9 mouse cellular contexts compared by ENCODE assay signal in genomic region chr4:80866065-80866464, GRCm38 (mm10). TPM values are rescaled to one million over a fixed set of nuclear protein-coding genes. Genes with fewer than 3 reads are reported as not detected.
A peak's percentile ranks its signal among the peaks of the same experiment; 100 is the strongest.
DNase-seq lines count a peak whose midpoint lies in the region; ATAC-seq and TF ChIP-seq lines count a peak whose summit lies in the region.
"Had no signal": no experiment of that assay in that cellular context is flagged by ENCODE, and none has a peak within 500 bp of the region (broad histone marks: within the 10 kb centered on the region; RNA-seq: fewer than 3 reads in every experiment).

No protein-coding gene starts in this region.

- no peak for TF ChIP-seq POLR2A in cerebellum, adult 2 months (IDR thresholded peaks at IDR 0.05; ENCODE audit: borderline replicate concordance, insufficient read depth, low read length)

- H3K9me3 ChIP-seq in liver, postnatal 0 days (ENCODE audit: low read length) = no peaks in the 10 kb centered on the region
- H3K9me3 ChIP-seq in liver, embryonic 12.5 days (replicated peaks) = no peaks in the 10 kb centered on the region
- no peaks in the 10 kb centered on the region for H3K9me3 ChIP-seq in midbrain, embryonic 14.5 days (ENCODE audit: control insufficient read depth, low read length)
- H3K9me3 ChIP-seq: embryonic facial prominence, embryonic 12.5 days had no signal

- WGBS in cerebellum, adult 2 months = 37% methylated on average over 5 of the region's 5 CpGs
- WGBS in liver, postnatal 0 days (ENCODE audit: insufficient replicate concordance) = 27% methylated on average over 5 of the region's 5 CpGs
- WGBS in liver, embryonic 12.5 days (ENCODE audit: insufficient replicate concordance) = 22% methylated on average over 5 of the region's 5 CpGs
- 25% methylated on average over 5 of the region's 5 CpGs for WGBS in midbrain, embryonic 14.5 days

- DNase-seq in cerebellum, adult 2 months = peak in 1 of 2 experiments; percentile 14
- no peak for DNase-seq in cerebellum, adult 9-11 months
- DNase-seq in liver, postnatal 0 days = no peak
- peak; percentile 21 for DNase-seq in forelimb bud, embryonic 11.5 days (ENCODE audit: low read depth, low spot score)
- DNase-seq in midbrain, embryonic 14.5 days = peak; percentile 84
- DNase-seq in thymus, adult 18-20 months = no peak
- no peak for DNase-seq in thymus, postnatal 0 days (ENCODE audit: low spot score)

- H3K4me3 ChIP-seq in cerebellum, adult 2 months (replicated peaks; ENCODE audit: insufficient read depth, low read depth, low read length) = no peak overlapping the region
- no peak overlapping the region for H3K4me3 ChIP-seq in liver, postnatal 0 days (ENCODE audit: low read depth, low read length)
- H3K4me3 ChIP-seq in liver, embryonic 12.5 days = no peak overlapping the region
- no peak overlapping the region for H3K4me3 ChIP-seq in midbrain, embryonic 14.5 days (replicated peaks; ENCODE audit: low read depth, low read length)
- H3K4me3 ChIP-seq: embryonic facial prominence, embryonic 12.5 days had no signal

- no peaks in the 10 kb centered on the region for H3K4me1 ChIP-seq in cerebellum, adult 2 months (ENCODE audit: control insufficient read depth, insufficient read depth, low read length)
- H3K4me1 ChIP-seq in liver, postnatal 0 days (ENCODE audit: insufficient read depth) = no peaks in the 10 kb centered on the region
- H3K4me1 ChIP-seq in liver, embryonic 12.5 days = peaks cover 4% of the 10 kb centered on the region; the same call in 1 of the 2 replicates
- H3K4me1 ChIP-seq in midbrain, embryonic 14.5 days (ENCODE audit: control insufficient read depth, insufficient read depth, low read length) = no peaks in the 10 kb centered on the region
- H3K4me1 ChIP-seq: embryonic facial prominence, embryonic 12.5 days had no signal

- no peak overlapping the region for H3K27ac ChIP-seq in cerebellum, adult 2 months (ENCODE audit: insufficient read depth, low read length)
- H3K27ac ChIP-seq in liver, postnatal 0 days (ENCODE audit: low read depth) = no peak overlapping the region
- no peak overlapping the region for H3K27ac ChIP-seq in liver, embryonic 12.5 days
- H3K27ac ChIP-seq in midbrain, embryonic 14.5 days (replicated peaks; ENCODE audit: low read depth, low read length) = no peak overlapping the region
- H3K27ac ChIP-seq: embryonic facial prominence, embryonic 12.5 days had no signal

- no peaks in the 10 kb centered on the region for H3K27me3 ChIP-seq in cerebellum, adult 2 months (ENCODE audit: control insufficient read depth, insufficient read depth, low read length)
- no peaks in the 10 kb centered on the region for H3K27me3 ChIP-seq in liver, postnatal 0 days (ENCODE audit: insufficient read depth, low read length)
- no peaks in the 10 kb centered on the region for H3K27me3 ChIP-seq in liver, embryonic 12.5 days (replicated peaks)
- H3K27me3 ChIP-seq in midbrain, embryonic 14.5 days (ENCODE audit: control insufficient read depth, insufficient read depth, low read length) = no peaks in the 10 kb centered on the region
- H3K27me3 ChIP-seq: embryonic facial prominence, embryonic 12.5 days had no signal

- ATAC-seq in liver, postnatal 0 days = no peak
- ATAC-seq in liver, embryonic 12.5 days = no peak
- ATAC-seq in midbrain, embryonic 14.5 days (ENCODE audit: low FRiP score, low TSS enrichment) = peak; percentile 77; the same call in 1 of the 2 replicates

- no peaks in the 10 kb centered on the region for H3K36me3 ChIP-seq in liver, postnatal 0 days (replicated peaks; ENCODE audit: insufficient read depth, low read length)
- H3K36me3 ChIP-seq in liver, embryonic 12.5 days = no peaks in the 10 kb centered on the region
- no peaks in the 10 kb centered on the region for H3K36me3 ChIP-seq in midbrain, embryonic 14.5 days (ENCODE audit: control insufficient read depth, insufficient read depth, low read length)
- H3K36me3 ChIP-seq: embryonic facial prominence, embryonic 12.5 days had no signal

- H3K4me2 ChIP-seq in liver, postnatal 0 days (ENCODE audit: low read depth, low read length) = no peak overlapping the region
- no peak overlapping the region for H3K4me2 ChIP-seq in liver, embryonic 12.5 days
- H3K4me2 ChIP-seq in midbrain, embryonic 14.5 days (ENCODE audit: low read length) = no peak overlapping the region
- H3K4me2 ChIP-seq: embryonic facial prominence, embryonic 12.5 days had no signal

- TF ChIP-seq EP300 in liver, postnatal 0 days (IDR thresholded peaks at IDR 0.05; ENCODE audit: low read depth) = no peak

- peak; percentile 40; the same call in 1 of the 2 replicates for TF ChIP-seq CTCF in cerebellum, adult 2 months (IDR thresholded peaks at IDR 0.05; ENCODE audit: borderline replicate concordance, insufficient read depth, low read depth, low read length)
- peak; percentile 51 for TF ChIP-seq CTCF in liver, postnatal 0 days (IDR thresholded peaks at IDR 0.05; ENCODE audit: low read depth)

- no peak overlapping the region for H3K9ac ChIP-seq in liver, postnatal 0 days (replicated peaks)
- no peak overlapping the region for H3K9ac ChIP-seq in liver, embryonic 12.5 days
- H3K9ac ChIP-seq in midbrain, embryonic 14.5 days (replicated peaks; ENCODE audit: low read length) = no peak overlapping the region
- H3K9ac ChIP-seq: embryonic facial prominence, embryonic 12.5 days had no signal

RNA-seq across cellular contexts. Expression of gene Tyrp1, which starts 32.1 kb away (rescaled TPM):
- polyA plus RNA-seq in cerebellum, adult 2 months (2012; rRNA removed) = 0.21 and 0.33 TPM in 2 replicates
- not detected in 2 replicates for polyA plus RNA-seq in liver, postnatal 0 days (2015; fragmentation: Nextera tagmentation; extraction: Ambion mirVana)
- polyA plus RNA-seq in liver, embryonic 12.5 days (2016; fragmentation: Nextera tagmentation; extraction: Ambion mirVana) = not detected in 2 replicates
- 0.16 and 0.45 TPM in 2 replicates for polyA plus RNA-seq in midbrain, embryonic 14.5 days (2014; fragmentation: Nextera tagmentation; extraction: Ambion mirVana)
- polyA plus RNA-seq in thymus, postnatal 0 days (2015; fragmentation: Nextera tagmentation; extraction: Ambion mirVana) = 0.08 TPM in 1 of 2 replicates, not detected in the other

RNA-seq across cellular contexts. Expression of gene Lurap1l, which starts 44.4 kb away (rescaled TPM):
- 5.0 and 7.0 TPM in 2 replicates for polyA plus RNA-seq in cerebellum, adult 2 months (2012; rRNA removed)
- polyA plus RNA-seq in liver, postnatal 0 days (2015; fragmentation: Nextera tagmentation; extraction: Ambion mirVana) = 14.2 and 19.7 TPM in 2 replicates
- 3.5 and 3.7 TPM in 2 replicates for polyA plus RNA-seq in liver, embryonic 12.5 days (2016; fragmentation: Nextera tagmentation; extraction: Ambion mirVana)
- 8.8 and 11.5 TPM in 2 replicates for polyA plus RNA-seq in midbrain, embryonic 14.5 days (2014; fragmentation: Nextera tagmentation; extraction: Ambion mirVana)
- 3.9 and 4.4 TPM in 2 replicates for polyA plus RNA-seq in thymus, postnatal 0 days (2015; fragmentation: Nextera tagmentation; extraction: Ambion mirVana)

Comparison
In these comparisons a context has a peak if more than half of its experiments do, and no peak if none do; other contexts are left out.
1. DNase-seq: peak in forelimb bud, embryonic 11.5 days (single experiment) and midbrain, embryonic 14.5 days (single experiment); none in cerebellum, adult 9-11 months (single experiment), liver, postnatal 0 days (single experiment), thymus, adult 18-20 months (0 of 2) and thymus, postnatal 0 days (single experiment).